Mouse (Mus musculus) bone marrow macrophage, adult 2 months (primary cell): ENCODE results near the gene Kmt5a.

Experiments
- CTCF ChIP-seq: IDR thresholded peaks from 2 replicates; pipeline ENCODE4 v1.5.1; 2012; ENCODE audit warnings: low read depth, mild to moderate bottlenecking, low read length, moderate library complexity
- POLR2A ChIP-seq: IDR thresholded peaks from 2 replicates; pipeline ENCODE4 v1.6.1; 2012; ENCODE audit warnings: mild to moderate bottlenecking, low read depth, low read length, borderline replicate concordance

GRCm38 (mm10) chr5:124462297-124463025 is 22.7 kb downstream of the Kmt5a start:
- TF ChIP-seq CTCF (no peak), POLR2A (no peak)
